Mouse (Mus musculus) sigmoid colon, adult 10 weeks (tissue): Measurements from ENCODE around the gene Ngef. TPM values are rescaled to one million over a fixed set of nuclear protein-coding genes. Genes with fewer than 3 reads are reported as not detected.

Experiments
- polyA plus RNA-seq: library from polyadenylated mRNA; stranded (reverse); fragments of 350-450 nt; fragmentation: Illumina TruSeq; extraction: RNeasy Lipid Tissue Mini Kit (QIAGEN cat#74804); gene quantifications from one replicate; pipeline ENCODE4 v1.2.3, GENCODE M21; 2014; ENCODE audit warnings: low read depth, low replicate concordance

The Ngef gene
- polyA plus RNA-seq: 1.6 TPM

GRCm38 (mm10) chr1:87573800-87574215, at the start of gene Ngef:
TSS of gene Ngef (minus strand) at chr1:87573870.

DNA sequence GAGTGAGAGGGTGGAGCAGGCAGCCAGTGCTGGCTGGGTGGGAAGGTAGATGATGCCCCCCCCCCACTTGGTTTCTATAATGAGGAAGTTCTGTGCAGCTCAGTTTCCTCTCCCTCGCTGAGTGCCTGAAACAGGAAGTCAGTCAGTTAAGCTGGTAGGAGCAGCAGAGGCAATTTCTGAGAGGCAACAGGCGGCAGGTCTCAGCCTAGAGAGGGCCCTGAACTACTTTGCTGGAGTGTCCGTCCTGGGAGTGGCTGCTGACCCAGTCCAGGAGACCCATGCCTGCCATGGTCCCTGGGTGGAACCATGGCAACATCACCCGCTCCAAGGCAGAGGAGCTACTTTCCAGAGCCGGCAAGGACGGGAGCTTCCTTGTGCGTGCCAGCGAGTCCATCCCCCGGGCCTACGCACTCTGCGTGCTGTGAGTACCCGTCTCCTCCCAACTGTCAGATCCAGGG, 46.6 kb upstream of the Ngef start, which contains the start of gene Inpp5d:
TSS of gene Inpp5d (plus strand) at position 102 of the 458 bp plus-strand sequence.

GRCm38 (mm10) chr1:87509561-87510165, 64.0 kb downstream of the Ngef start, which contains the start of gene Neu2:
TSS of gene Neu2 (plus strand) at chr1:87509889.

DNA sequence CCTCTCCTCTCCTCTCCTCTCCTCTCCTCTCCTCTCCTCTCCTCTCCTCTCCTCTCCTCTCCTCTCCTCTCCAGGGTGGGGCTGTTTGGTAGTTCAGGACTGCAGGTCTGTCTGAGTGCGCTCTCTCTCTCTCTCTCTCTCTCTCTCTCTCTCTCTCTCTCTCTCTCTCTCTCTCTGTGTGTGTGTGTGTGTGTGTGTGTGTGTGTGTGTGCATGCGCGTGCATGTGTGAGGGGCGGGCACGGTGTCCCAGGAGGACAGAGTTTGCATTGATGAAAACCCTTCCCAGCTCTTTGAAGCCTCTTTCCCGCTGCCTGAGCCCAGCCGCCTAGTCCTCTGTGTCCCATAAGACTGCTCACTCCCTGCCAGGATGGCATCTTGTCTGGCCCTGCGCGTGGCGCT, 103.7 kb downstream of the Ngef start, which contains the start of gene Snorc:
TSS of gene Snorc (plus strand) at position 301 of the 400 bp plus-strand sequence.

Other genes starting within 250 kb of the Ngef start
- gene Gigyf2, start 246.9 kb downstream of the Ngef start, polyA plus RNA-seq: 109 TPM
- gene Kcnj13, start 179.1 kb downstream of the Ngef start, polyA plus RNA-seq: 0.73 TPM
- gene Snorc, start 103.6 kb downstream of the Ngef start, polyA plus RNA-seq: not detected
- 0.47 TPM for gene Neu2, start 64.0 kb downstream of the Ngef start, polyA plus RNA-seq
- 2.1 TPM for gene Inpp5d, start 46.4 kb upstream of the Ngef start, polyA plus RNA-seq
- 19.9 TPM for gene Atg16l1, start 182.0 kb upstream of the Ngef start, polyA plus RNA-seq
- not detected for gene Sag, start 229.8 kb upstream of the Ngef start, polyA plus RNA-seq